Mouse (Mus musculus) brown adipose tissue, adult 24 weeks (tissue): ENCODE data around the gene Tsen15. TPM values are rescaled to one million over a fixed set of nuclear protein-coding genes. Genes with fewer than 3 reads are reported as not detected.
A peak's percentile ranks its signal among the peaks of the same experiment; 100 is the strongest.

Experiments
- H3K27ac ChIP-seq: fragments of 200-500 bp; replicated peaks from 2 replicates; pipeline ENCODE4 v1.5.1; 2012; ENCODE audit warnings: low read depth, mild to moderate bottlenecking, low read length
- H3K4me1 ChIP-seq: fragments of 200-500 bp; 2 replicates; pipeline ENCODE4 v1.6.1; 2012; ENCODE audit warnings: low read length, mixed read lengths; ENCODE audit not compliant: control insufficient read depth, insufficient read depth, insufficient read length
- H3K4me3 ChIP-seq: fragments of 200-500 bp; 2 replicates; pipeline ENCODE4 v1.5.1; 2012; ENCODE audit warnings: low read depth, mild to moderate bottlenecking, low read length, moderate library complexity; ENCODE audit not compliant: insufficient read depth
- polyA plus RNA-seq: library from polyadenylated mRNA; stranded (reverse); fragments of >200 nt; gene quantifications from 2 replicates; pipeline ENCODE4 v1.2.4, GENCODE M21; 2012; ENCODE audit not compliant: missing spikeins, insufficient read depth, insufficient read length

The Tsen15 gene
- polyA plus RNA-seq = 9.6 and 14.4 TPM in 2 replicates

GRCm38 (mm10) chr1:152386188-152386835 is at the start of gene Tsen15:
Gene Tsen15 (minus strand): TSS chr1:152386688.
- Histone ChIP-seq H3K4me3 (peak within 1 kb of the TSS; percentile 78), H3K27ac (no peak within 1 kb of the TSS), H3K4me1 (no peaks in the 10 kb centered on the region)

DNA sequence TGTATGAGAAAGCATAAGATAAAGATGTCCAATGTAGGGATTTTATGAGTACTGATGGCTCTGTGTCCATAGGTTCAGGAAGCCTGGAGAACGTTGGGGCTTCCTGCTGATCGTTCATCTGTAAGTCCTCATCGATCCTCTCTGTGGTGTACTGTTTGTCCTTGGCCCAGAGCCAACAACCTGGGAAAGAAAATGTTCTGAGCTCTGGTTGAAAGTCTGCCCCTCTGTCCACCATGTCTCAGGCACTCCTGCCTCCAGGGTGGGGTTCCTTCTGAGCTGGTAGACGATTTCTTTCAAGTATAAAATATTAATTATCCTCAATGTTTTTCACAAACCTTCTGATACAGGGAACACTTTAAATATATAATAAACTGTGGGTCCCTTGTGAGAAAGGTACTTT is 47.7 kb upstream of the Tsen15 start:
- no peaks in the 10 kb centered on the region for H3K4me1 ChIP-seq
- no peak overlapping the region for H3K27ac ChIP-seq
- H3K4me3 ChIP-seq = no peak overlapping the region

DNA sequence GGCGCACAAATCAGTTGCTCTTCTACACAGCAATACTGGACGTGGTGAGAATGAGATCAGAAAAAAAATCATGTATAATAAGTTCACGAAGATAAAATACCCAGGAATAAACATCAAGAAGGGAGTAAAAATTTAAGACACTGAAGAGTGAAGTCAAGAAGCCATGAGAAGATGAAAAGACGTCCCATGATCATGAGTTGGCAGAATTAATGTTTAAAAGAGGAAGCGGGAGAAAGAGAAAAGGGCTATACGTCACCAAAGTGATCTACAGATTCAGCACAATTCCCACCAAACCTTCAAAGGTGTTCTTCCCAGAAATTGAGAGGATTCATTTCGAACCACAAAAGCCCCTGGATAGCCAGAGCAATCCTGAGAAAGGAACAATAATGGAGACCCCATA is 43.3 kb upstream of the Tsen15 start:
- Histone ChIP-seq H3K4me3 (no peak overlapping the region), H3K27ac (no peak overlapping the region), H3K4me1 (peaks cover 4% of the 10 kb centered on the region)

- Histone ChIP-seq H3K4me1 (peaks cover 12% of the 10 kb centered on the region), H3K27ac (no peak overlapping the region), H3K4me3 (no peak overlapping the region)
Measured at GRCm38 (mm10) chr1:152427912-152428581, 41.6 kb upstream of the Tsen15 start.

- H3K4me3 ChIP-seq = no peak overlapping the region
- H3K27ac ChIP-seq = peak overlapping the region; percentile 67
Measured at GRCm38 (mm10) chr1:152423052-152423451, 36.6 kb upstream of the Tsen15 start.

GRCm38 (mm10) chr1:152422295-152422694 is 35.8 kb upstream of the Tsen15 start:
- Histone ChIP-seq H3K4me3 (no peak overlapping the region), H3K4me1 (peaks cover 17% of the 10 kb centered on the region), H3K27ac (no peak overlapping the region)

More at GRCm38 (mm10) chr1:152423052-152423451, 36.6 kb upstream of the Tsen15 start:
- peaks cover 17% of the 10 kb centered on the region for H3K4me1 ChIP-seq

DNA sequence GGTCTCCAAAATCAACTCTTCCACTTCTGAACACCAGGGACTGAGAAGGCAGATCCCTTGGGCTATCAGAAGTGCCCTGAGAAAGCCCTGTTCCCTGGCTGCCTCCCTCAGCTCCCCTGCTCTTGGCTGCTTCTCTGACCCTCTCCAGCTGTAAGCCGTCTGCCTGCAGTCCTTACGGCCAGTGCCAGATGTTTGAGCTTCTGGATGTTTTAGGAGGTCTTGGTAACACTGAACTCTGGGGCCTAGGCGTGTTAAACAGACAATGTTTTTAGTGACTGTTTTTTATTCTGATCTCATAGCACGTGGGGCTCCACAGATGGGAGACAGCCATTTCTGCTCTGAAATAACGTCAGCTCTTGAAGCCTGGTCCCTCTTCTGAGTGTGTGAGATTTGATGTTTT is 31.1 kb upstream of the Tsen15 start:
- H3K4me3 ChIP-seq = no peak overlapping the region
- peaks cover 3% of the 10 kb centered on the region for H3K4me1 ChIP-seq
- no peak overlapping the region for H3K27ac ChIP-seq

GRCm38 (mm10) chr1:152416306-152416904 is 29.9 kb upstream of the Tsen15 start:
- Histone ChIP-seq H3K4me3 (no peak overlapping the region), H3K4me1 (peaks cover 3% of the 10 kb centered on the region), H3K27ac (no peak overlapping the region)

DNA sequence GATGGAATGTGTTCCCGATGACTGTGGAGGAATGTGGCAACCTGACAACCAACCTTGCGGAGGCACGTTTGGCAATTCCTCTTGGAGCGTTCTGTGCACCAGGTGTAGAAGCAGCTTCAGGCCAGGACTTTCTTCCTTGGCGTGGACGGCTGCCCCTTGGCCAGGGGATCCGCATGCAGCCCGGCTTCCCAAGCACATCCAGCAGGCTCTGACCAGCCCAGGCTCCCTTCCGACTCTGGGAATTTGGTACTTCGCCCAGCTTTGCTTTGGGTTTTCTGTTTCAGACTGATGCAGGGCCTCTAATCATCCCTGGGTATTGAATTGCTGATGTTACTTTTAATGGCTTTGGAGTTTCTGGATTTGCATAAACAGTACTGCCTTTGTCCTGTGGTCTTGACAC is 28.0 kb upstream of the Tsen15 start:
- H3K27ac ChIP-seq = no peak overlapping the region

DNA sequence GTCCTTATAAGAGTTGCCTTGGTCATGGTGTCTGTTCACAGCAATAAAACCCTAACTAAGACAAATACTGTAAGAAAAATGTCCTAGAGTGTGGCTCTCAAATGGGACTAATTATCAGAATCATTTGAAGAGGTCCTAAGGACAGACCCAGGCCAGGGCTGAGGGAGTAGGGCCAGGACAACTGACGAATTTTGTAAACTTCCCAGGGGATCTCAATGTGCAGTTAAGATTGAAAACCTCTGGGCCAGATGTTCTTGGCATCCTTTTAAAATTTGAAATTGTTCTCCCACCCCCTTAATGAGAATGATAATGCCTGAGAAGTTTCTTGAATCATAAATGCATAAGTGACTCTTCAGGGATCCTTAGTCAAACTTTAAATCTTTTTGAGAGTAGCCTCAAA is 27.5 kb upstream of the Tsen15 start:
- Histone ChIP-seq H3K4me1 (no peaks in the 10 kb centered on the region; the same call in 1 of the 2 replicates), H3K4me3 (no peak overlapping the region), H3K27ac (no peak overlapping the region)

More for the DNA sequence above, 28.0 kb upstream of the Tsen15 start:
- no peaks in the 10 kb centered on the region; the same call in 1 of the 2 replicates for H3K4me1 ChIP-seq
- H3K4me3 ChIP-seq = no peak overlapping the region

DNA sequence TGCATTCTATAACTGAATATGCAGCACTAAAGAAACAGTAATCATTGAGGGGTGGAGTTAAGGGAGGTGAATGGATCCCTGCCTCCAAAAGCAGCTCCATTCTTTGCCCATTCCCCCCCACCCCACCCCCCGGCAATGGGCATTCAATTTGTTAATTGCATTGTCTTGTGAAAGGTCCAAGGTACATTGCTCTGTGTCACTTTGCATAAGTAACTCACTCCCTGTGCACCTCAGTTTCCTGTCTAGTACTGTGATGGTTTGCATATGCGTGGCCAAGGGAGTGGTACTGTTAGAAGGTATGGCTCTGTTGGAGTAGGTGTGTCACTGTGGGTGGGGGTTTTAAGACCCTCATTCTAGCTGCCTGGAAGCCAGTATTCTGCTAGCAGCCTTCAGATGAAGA is 26.6 kb upstream of the Tsen15 start:
- Histone ChIP-seq H3K4me1 (no peaks in the 10 kb centered on the region; the same call in 1 of the 2 replicates), H3K4me3 (no peak overlapping the region), H3K27ac (no peak overlapping the region)

DNA sequence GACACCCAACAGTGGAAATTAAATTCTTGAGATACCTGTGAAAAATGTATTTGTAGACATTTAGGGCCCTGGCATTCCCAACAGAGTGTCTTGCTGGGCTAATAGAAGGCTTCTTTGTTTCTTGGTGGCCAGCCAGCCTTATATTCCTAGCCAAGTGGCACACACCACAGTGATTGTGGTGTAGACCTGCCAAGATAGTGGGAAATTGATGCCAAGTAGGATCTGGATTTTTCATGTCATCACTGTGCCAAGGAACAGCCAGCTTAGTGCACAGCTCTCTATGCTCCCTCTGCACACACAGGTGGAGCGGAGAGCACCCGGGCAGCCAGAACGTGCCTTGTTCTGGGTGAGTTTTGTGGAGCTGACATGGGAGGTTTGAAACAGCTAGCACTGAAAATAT is 24.2 kb upstream of the Tsen15 start:
- Histone ChIP-seq H3K27ac (no peak overlapping the region), H3K4me1 (no peaks in the 10 kb centered on the region), H3K4me3 (no peak overlapping the region)

- Histone ChIP-seq H3K27ac (no peak overlapping the region), H3K4me1 (no peaks in the 10 kb centered on the region), H3K4me3 (no peak overlapping the region)
Measured at GRCm38 (mm10) chr1:152409356-152409755, 22.9 kb upstream of the Tsen15 start.

DNA sequence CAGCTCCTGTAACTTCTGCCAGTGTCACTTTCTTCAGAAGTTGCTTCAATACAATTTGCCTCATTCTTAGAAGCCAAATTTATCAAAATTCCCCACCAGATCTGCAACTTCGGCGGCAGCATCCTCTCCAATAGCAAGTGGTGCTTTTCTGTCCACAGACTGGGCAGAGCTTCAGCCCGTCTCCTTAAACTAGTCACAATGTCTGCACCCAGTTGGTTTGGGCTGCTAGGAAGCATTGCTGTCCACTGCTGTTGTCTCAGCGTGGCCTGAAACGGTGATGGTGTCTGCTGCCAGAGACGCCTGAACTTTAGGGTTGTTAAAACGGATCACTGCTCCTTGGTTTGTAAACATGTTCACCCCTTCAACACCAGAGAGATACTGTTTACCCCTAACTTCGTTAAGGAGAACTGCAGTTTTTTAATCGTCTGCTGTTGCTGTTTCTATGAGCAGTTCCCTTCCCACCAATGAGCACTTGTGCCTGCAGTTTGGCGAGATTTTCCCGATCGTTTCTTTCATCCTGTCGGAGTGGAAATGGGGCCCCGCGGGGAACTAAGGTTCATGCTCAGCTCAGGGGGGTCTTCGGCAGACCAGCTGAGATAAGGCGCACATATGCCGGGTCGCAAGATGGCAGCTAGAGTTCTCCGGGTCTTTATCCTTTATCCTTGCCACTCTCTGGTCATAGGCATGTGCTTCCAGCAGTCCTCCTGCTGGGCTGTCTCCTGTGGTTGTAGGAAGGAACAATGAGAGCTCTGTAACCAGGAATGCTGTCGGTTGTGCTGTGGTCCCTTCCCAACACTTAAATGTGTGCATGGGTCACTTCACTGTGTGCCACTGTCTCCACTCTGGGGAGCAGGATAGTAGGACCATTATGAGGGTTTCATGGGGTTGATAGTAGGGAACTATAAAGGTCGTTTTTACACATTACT is 20.8 kb upstream of the Tsen15 start:
- no peak overlapping the region for H3K4me3 ChIP-seq
- H3K4me1 ChIP-seq = no peaks in the 10 kb centered on the region
- H3K27ac ChIP-seq = no peak overlapping the region
